Mouse (Mus musculus) R1 (cell line): ENCODE data around the gene Ttc27.
"Not testable (repeated sequence)": the region's sequence is repeated elsewhere in the genome, so short reads cannot be mapped to it uniquely, and the experiment has no call there.

Experiments
- DNase-seq: peaks from one replicate; pipeline ENCODE4 v3.0.0-alpha.2; 2018; ENCODE audit warnings: low read depth, low spot score

Gene Ttc27

DNA sequence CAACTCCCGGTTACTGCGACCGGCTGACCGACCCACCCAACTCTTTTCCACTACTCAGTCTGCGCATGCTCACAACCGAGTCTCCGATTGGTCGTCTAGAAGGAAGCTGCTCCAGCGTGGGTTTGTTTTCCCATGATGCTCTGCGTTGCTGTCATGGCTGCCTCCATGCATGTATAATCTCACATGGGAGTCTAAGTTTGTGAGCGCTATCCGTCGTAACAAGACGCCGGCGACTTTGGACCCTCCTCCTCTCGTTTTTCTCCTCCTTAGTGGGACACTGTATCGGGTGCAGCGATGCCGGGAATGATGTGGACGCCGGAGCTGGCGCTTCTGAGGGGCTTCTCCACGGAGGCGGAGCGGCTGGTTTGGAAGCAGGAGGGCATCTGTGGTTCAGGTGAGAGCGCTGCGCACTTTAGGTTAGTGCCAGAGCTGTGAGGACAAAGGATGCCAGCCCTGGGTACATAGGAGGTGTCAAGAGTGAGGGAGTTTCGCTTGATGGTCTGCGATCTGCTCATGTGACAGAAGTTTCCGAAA lies at the start of gene Ttc27:
Ttc27 (plus strand) TSS at position 115 of the 534 bp plus-strand sequence.
- peak; percentile 99 for DNase-seq

- no peak for DNase-seq
Observed at GRCm38 (mm10) chr17:74668010-74668409, 49.5 kb upstream of the Ttc27 start.

- DNase-seq, result no peak
Observed at GRCm38 (mm10) chr17:74670031-74670430, 47.5 kb upstream of the Ttc27 start.

GRCm38 (mm10) chr17:74672446-74672845 lies 45.1 kb upstream of the Ttc27 start:
- no peak for DNase-seq

GRCm38 (mm10) chr17:74673251-74673650 lies 44.3 kb upstream of the Ttc27 start:
- peak; percentile 65 for DNase-seq

DNA sequence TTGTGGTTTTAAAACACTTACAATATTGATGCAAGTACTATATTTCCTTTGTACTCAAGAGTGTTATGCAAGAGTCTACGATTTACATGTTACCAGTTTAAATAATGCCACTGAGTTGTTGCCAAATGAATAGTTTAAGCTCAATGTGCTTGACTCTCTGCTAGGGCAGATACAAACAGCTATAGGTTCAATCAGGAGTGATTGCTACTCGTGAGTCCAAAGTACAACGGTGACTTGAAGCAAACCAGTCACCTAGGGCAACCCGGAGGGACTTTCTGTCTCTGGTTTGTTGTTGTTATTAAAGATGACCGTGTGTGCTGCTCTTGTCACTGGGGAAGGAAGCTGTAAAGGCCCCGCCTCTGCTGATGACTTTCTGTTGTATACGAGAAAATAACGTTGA lies 39.5 kb upstream of the Ttc27 start:
- DNase-seq, result no peak

GRCm38 (mm10) chr17:74684927-74685326 lies 32.6 kb upstream of the Ttc27 start:
- no peak for DNase-seq

GRCm38 (mm10) chr17:74688555-74688954 lies 29.0 kb upstream of the Ttc27 start:
- DNase-seq, result peak; percentile 90

DNA sequence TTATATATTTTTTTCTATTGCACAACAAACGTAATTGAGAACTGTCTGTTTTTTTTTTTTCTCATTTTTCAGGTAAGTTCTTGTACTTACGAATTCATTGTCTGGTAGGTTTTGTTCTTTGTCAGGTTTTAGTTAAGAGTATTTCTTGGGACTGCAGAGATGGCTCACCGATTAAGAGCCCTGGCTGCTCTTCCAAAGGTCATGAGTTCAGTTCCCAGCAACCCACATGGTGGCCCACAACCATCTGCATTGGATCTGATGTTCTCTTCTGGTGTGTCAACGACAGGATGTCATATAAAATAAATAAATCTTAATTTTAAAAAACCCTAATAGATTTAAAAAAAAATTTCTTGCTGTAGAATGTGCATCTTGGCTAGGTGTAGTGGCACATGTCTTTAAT lies 28.1 kb upstream of the Ttc27 start:
- DNase-seq, result no peak

GRCm38 (mm10) chr17:74701661-74702060 lies 15.9 kb upstream of the Ttc27 start:
- not testable (repeated sequence) for DNase-seq

GRCm38 (mm10) chr17:74705480-74705879 lies 12.1 kb upstream of the Ttc27 start:
- no peak for DNase-seq

DNA sequence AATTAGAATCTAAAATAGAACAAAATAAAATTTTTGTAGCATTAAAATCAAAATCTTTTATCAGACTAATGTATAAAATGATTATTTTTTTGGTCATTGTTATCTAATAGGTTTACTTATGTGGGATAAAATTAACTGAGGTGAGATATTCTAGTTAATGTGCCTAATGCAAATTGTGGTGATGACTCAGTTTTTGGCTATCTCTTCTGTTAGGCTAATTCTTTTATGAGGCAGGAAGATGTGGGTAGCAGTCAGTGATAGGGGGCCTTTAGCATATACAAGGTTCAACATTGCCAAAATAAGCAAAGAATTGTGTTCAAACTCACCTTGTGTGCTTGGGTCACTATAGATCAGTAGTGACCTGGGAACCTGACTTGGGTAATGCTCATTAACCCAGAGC lies 10.9 kb upstream of the Ttc27 start:
- DNase-seq, result no peak

GRCm38 (mm10) chr17:74707637-74708152 lies 9.8 kb upstream of the Ttc27 start:
- no peak for DNase-seq

- no peak for DNase-seq
Observed at GRCm38 (mm10) chr17:74710731-74711130, 6.8 kb upstream of the Ttc27 start.

GRCm38 (mm10) chr17:74711627-74712026 lies 5.9 kb upstream of the Ttc27 start:
- DNase-seq, result no peak

GRCm38 (mm10) chr17:74715128-74715527 lies 2.4 kb upstream of the Ttc27 start:
- no peak for DNase-seq

DNA sequence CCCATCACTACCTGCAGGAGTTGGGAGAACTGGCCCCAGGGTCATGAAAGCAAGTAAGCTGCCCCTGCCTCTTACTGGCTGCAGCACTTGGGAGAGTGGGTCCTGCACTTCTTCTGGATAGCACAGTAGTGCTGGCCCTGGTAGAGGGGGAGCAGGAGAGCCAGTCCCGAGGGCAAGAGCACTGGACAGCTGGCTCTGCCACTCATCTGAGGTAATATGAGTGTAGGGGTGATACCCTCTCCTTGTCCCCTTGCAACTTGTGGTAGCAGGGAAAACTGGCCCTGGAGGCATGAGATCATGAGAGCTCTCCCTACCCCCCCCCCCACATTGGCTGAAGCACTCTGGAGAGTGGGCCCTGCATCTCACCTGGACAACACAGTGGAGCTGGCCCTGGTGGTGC lies 1.8 kb upstream of the Ttc27 start:
- no peak for DNase-seq

DNA sequence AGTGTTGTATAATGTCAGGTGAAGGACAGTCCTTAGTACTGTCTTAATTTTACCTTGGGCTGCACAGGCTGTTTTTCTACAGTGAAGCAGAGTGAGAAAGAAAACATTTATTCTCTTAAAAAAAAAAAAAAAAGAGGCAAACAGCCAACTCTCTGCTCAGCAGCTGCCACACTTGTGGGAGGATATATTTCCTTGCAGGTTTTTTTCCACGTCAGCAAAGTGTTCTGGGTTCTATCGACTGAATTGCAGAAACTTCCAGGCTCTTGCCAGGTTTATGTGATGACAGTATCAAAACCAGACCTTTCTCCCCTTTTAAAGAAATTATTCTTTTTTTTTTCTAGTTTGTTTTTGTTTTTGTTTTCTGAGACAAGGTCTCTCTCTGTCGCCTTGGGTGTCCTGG lies 889 bp upstream of the Ttc27 start:
- DNase-seq, result no peak

GRCm38 (mm10) chr17:74717091-74717617 lies 378 bp upstream of the Ttc27 start:
- DNase-seq, result no peak

DNA sequence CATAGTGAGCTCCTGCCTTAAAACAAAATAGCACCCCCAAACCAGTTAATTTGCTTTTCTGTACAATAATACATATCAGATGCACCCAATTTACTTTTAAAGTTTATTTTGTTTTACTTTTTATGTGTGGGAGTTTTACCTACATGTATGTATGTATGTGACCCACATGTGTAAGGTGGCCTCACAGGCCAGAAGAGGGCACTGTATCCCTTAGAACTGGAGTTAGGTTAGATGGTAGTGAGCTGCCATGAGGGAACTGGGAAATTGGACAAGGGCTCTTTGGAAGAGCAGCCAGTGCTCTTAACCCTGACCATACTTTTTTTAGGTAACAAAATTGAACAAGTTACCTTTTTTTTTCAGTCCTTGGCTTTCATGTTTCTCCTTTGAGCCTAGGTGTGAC lies 15.3 kb downstream of the Ttc27 start:
- DNase-seq, result peak; percentile 67

DNA sequence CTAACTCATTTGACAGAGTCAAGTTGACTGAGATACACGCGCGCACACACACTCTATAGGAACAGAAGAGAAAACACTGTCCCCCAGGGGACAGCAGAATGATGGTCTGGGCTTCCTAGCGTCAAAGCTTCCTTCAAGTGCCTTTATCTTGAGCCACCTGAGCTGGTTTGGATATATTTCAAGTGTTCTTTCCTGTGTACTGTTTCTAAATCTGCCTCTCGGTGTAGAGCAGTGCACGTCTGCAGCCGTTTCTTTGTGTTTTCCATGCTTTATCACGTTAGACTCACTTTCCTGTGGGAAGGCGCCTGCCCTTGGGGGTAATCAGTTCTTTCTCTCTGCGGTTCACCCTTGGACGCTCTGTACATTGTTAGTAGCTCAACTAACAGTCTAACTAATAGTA lies 17.9 kb downstream of the Ttc27 start:
- no peak for DNase-seq

GRCm38 (mm10) chr17:74749659-74750058 lies 32.1 kb downstream of the Ttc27 start:
- DNase-seq, result no peak

DNA sequence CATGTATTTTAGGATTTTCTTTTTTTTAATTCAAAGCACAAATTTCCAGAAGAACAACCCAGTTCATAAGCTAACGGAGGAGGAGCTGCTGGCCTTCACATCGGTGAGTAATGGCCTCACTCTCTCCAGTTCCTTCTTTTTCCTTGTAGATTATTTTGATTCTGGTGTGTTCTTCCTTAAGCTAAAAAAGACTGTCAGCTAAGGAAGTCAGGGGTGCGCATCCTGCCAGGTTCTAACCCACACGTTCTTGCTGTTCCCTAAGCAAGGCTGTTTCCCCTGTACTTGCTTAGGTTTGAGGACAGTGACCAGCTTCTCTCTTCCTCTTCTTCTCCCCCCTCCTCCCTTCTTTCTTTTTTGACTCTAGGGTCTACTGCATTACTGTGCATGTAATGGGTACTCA lies 33.5 kb downstream of the Ttc27 start:
- no peak for DNase-seq
